Mouse (Mus musculus) heart, postnatal 25 days (tissue): ENCODE measurements around the gene Nup153. TPM values are rescaled to one million over a fixed set of nuclear protein-coding genes. Genes with fewer than 3 reads are reported as not detected.

Experiments used
- DNase-seq: peaks from one replicate; pipeline ENCODE4 v3.0.0; 2022; ENCODE audit warnings: low spot score
- intact Hi-C: fragments of 180-260 bp; cut with DNase I; formaldehyde crosslinking; loops from one replicate; pipeline ENCODE4 v1.15.1; 2025
- total RNA-seq, 2 experiments: library from RNA; stranded (reverse); gene quantifications; 2 replicates each; pipeline ENCODE4 v1.2.3; 2021

The Nup153 gene
- total RNA-seq, 2 experiments from 2014 or later: 29.4 to 39.3 TPM

GRCm38 (mm10) chr13:46735219-46735807 is 7.6 kb upstream of the Nup153 start:
- DNase-seq: no peak
- intact Hi-C loops: no loop called here

GRCm38 (mm10) chr13:46729998-46730397 is 2.3 kb upstream of the Nup153 start:
- intact Hi-C loops: loop anchor here (5.0 kb wide), 1 partner anchor 67 kb away; no protein-coding TSS in a partner anchor

GRCm38 (mm10) chr13:46728411-46728810 is 671 bp upstream of the Nup153 start:
- intact Hi-C loops: loop anchor here (5.0 kb wide), 1 partner anchor 69 kb away; no protein-coding TSS in a partner anchor
- DNase-seq: no peak

More at GRCm38 (mm10) chr13:46729998-46730397, 2.3 kb upstream of the Nup153 start:
- no peak for DNase-seq

- peak; percentile 47 for DNase-seq
- intact Hi-C loops: loop anchor here (5.0 kb wide), 1 partner anchor 70 kb away; no protein-coding TSS in a partner anchor
These were observed 503 bp downstream of the Nup153 start for GRCm38 (mm10) chr13:46727038-46727836.

GRCm38 (mm10) chr13:46726288-46727037 is 1.3 kb downstream of the Nup153 start:
- intact Hi-C loops: loop anchor here (5.0 kb wide), 1 partner anchor 71 kb away; no protein-coding TSS in a partner anchor
- DNase-seq: no peak

GRCm38 (mm10) chr13:46725227-46725626 is 2.5 kb downstream of the Nup153 start:
- intact Hi-C loops: loop anchor here (5.0 kb wide), 1 partner anchor 72 kb away; no protein-coding TSS in a partner anchor

GRCm38 (mm10) chr13:46724371-46724770 is 3.4 kb downstream of the Nup153 start:
- intact Hi-C loops: no loop called here

More at GRCm38 (mm10) chr13:46725227-46725626, 2.5 kb downstream of the Nup153 start:
- DNase-seq: no peak

GRCm38 (mm10) chr13:46721009-46721408 is 6.7 kb downstream of the Nup153 start:
- no peak for DNase-seq
- intact Hi-C loops: no loop called here

More at GRCm38 (mm10) chr13:46724371-46724770, 3.4 kb downstream of the Nup153 start:
- no peak for DNase-seq

GRCm38 (mm10) chr13:46718893-46719400 is 8.8 kb downstream of the Nup153 start:
- no peak for DNase-seq
- intact Hi-C loops: no loop called here

GRCm38 (mm10) chr13:46715976-46716639 is 11.6 kb downstream of the Nup153 start:
- DNase-seq: no peak
- intact Hi-C loops: no loop called here

GRCm38 (mm10) chr13:46713486-46713885 is 14.3 kb downstream of the Nup153 start:
- no peak for DNase-seq
- intact Hi-C loops: no loop called here

- intact Hi-C loops: no loop called here
- DNase-seq: no peak
These were observed 24.6 kb downstream of the Nup153 start for GRCm38 (mm10) chr13:46703138-46703537.

GRCm38 (mm10) chr13:46701486-46701885 is 26.3 kb downstream of the Nup153 start:
- intact Hi-C loops: no loop called here
- no peak for DNase-seq

GRCm38 (mm10) chr13:46699372-46699771 is 28.4 kb downstream of the Nup153 start:
- intact Hi-C loops: no loop called here
- no peak for DNase-seq

GRCm38 (mm10) chr13:46696788-46697187 is 31.0 kb downstream of the Nup153 start:
- no peak for DNase-seq
- intact Hi-C loops: no loop called here

GRCm38 (mm10) chr13:46695932-46696331 is 31.8 kb downstream of the Nup153 start:
- intact Hi-C loops: no loop called here
- no peak for DNase-seq

- intact Hi-C loops: no loop called here
- DNase-seq: no peak
These were observed 32.3 kb downstream of the Nup153 start for GRCm38 (mm10) chr13:46695296-46695908.

GRCm38 (mm10) chr13:46690559-46691241 is 37.0 kb downstream of the Nup153 start:
- no peak for DNase-seq
- intact Hi-C loops: no loop called here

GRCm38 (mm10) chr13:46683370-46683769 is 44.4 kb downstream of the Nup153 start:
- intact Hi-C loops: no loop called here
- no peak for DNase-seq
